Mouse (Mus musculus): ENCODE measurements around the gene Rnf223. TPM values are rescaled to one million over a fixed set of nuclear protein-coding genes. Genes with fewer than 3 reads are reported as not detected.

The Rnf223 gene
- polyA plus RNA-seq, 1 experiment, result 0.17 TPM

DNA sequence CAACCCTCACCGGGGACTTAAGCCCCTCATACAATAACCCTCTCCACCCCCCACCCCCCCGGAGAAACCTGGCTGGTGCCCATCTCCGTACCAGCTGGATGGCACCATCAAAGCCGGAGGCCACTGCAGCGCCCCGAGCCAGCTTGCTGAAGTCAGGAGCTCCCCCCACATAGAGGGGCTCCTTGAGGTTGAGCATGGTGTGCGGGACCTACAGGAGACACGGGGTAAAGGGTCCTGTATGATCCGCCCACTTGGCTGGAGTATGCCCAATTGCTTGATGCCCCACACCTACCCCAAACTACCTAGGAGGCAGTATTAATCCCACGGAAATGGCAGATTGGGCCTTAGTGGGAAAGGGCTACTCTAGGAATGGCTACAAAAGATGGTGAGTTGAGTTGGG, 38.8 kb downstream of the Rnf223 start:
- TF ChIP-seq GATA1 (IDR thresholded peaks at IDR 0.05; ENCODE audit: low read length), result no peak

DNA sequence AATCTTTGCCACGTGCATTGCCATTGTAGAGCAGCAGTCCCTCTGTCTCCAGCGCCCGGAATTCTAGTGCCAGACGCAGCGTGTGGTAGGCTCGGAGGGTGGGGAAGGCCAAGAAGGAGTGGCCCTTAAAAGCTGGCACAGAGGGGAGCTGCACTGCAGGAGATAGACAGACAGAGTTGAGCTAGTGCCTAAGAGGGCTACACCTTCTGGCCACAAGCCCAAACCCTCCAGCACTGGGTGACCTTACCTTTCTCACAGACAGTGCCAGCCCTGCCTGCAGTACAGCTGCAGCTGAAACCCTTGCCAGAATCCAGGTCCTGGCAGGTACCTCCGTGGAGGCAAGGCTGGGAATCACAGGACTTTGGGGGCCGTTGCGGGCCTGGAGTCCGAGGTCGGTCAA, 41.5 kb downstream of the Rnf223 start:
- no peak for TF ChIP-seq GATA1 (IDR thresholded peaks at IDR 0.05; ENCODE audit: low read length)

DNA sequence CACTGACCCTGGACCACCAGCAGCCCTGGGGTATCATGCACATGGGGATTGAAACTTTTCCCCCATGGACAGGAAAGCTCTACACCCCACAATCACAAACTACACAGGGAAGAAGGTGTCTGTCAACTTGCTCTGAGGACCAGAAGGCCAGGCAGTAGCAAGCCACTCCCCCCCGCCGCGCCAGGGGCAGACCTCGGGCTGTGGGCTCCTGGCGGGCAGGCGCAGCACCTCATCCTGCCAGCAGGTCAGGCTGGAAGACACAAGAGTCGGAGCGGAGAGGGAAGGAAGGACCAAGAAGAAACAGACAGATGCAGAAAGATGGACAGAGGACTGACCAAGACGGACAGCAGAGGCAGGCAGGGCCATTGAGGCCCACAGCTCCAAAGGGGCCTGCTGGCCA, 47.3 kb downstream of the Rnf223 start:
- no peak for TF ChIP-seq GATA1 (IDR thresholded peaks at IDR 0.05; ENCODE audit: low read length)

Other genes with a start within 250 kb of the Rnf223 start
- 266 and 325 TPM in 2 replicates for gene Pusl1, start 238.7 kb upstream of the Rnf223 start, polyA plus RNA-seq (2012)
- 37.5 and 47.6 TPM in 2 replicates for gene Acap3, start 238.7 kb upstream of the Rnf223 start, polyA plus RNA-seq (2012)
- gene Ube2j2, start 186.7 kb upstream of the Rnf223 start, polyA plus RNA-seq (2012), result 179 and 243 TPM in 2 replicates
- gene C1qtnf12, start 168.2 kb upstream of the Rnf223 start, polyA plus RNA-seq (2012), result 78.3 and 111 TPM in 2 replicates
- gene B3galt6, start 137.9 kb upstream of the Rnf223 start, polyA plus RNA-seq (2012), result 6.0 and 6.1 TPM in 2 replicates
- 44.4 and 58.7 TPM in 2 replicates for gene Sdf4, start 137.6 kb upstream of the Rnf223 start, polyA plus RNA-seq (2012)
- gene Tnfrsf4, start 116.7 kb upstream of the Rnf223 start, polyA plus RNA-seq (2012), result 0.60 and 2.3 TPM in 2 replicates
- 0.10 and 0.16 TPM in 2 replicates for gene Tnfrsf18, start 104.3 kb upstream of the Rnf223 start, polyA plus RNA-seq (2012)
- gene Ttll10, start 71.1 kb upstream of the Rnf223 start, polyA plus RNA-seq (2012), result not detected in 2 replicates
- gene 9430015G10Rik, start 20.5 kb upstream of the Rnf223 start, polyA plus RNA-seq (2012), result 9.5 and 12.0 TPM in 2 replicates
- gene Agrn, start 67.0 kb downstream of the Rnf223 start, polyA plus RNA-seq (2012), result 0.23 and 0.39 TPM in 2 replicates
- not detected in 2 replicates for gene Isg15, start 70.3 kb downstream of the Rnf223 start, polyA plus RNA-seq (2012)
- gene AW011738, start 72.8 kb downstream of the Rnf223 start, polyA plus RNA-seq (2012), result not detected in 2 replicates
- gene Perm1, start 85.4 kb downstream of the Rnf223 start, polyA plus RNA-seq (2012), result not detected in 2 replicates
- 7.6 and 12.9 TPM in 2 replicates for gene Plekhn1, start 104.3 kb downstream of the Rnf223 start, polyA plus RNA-seq (2012)
- 63.7 and 72.4 TPM in 2 replicates for gene Noc2l, start 105.5 kb downstream of the Rnf223 start, polyA plus RNA-seq (2012)
- gene Samd11, start 125.1 kb downstream of the Rnf223 start, polyA plus RNA-seq (2012), result 0.02 and 0.03 TPM in 2 replicates
- gene Vmn2r-ps159, start 200.6 kb downstream of the Rnf223 start, polyA plus RNA-seq (2012), result not detected in 2 replicates